Mouse (Mus musculus) heart, embryonic 16.5 days (tissue): ENCODE results near the gene Pja2. TPM values are rescaled to one million over a fixed set of nuclear protein-coding genes. Genes with fewer than 3 reads are reported as not detected.

Source experiments
- microRNA-seq: library from miRNA; unstranded; fragments of <30 nt; microRNA quantifications from one replicate; pipeline ENCODE4, GENCODE M21; 2017
- polyA plus RNA-seq: library from polyadenylated mRNA; unstranded; fragments of >200 nt; fragmentation: Nextera tagmentation; extraction: Ambion mirVana; gene quantifications from 2 replicates; pipeline ENCODE4 v1.2.1, GENCODE M21; 2015

The Pja2 gene
- polyA plus RNA-seq, 1 experiment from 2014 or later, result 83.4 TPM

Small RNA genes lying within 50 kb of the gene (microRNA-seq; reads per million reads assigned to microRNA genes)
- not detected for gene Gm24194
